Mouse (Mus musculus) testis, adult 2 months (tissue): ENCODE measurements around the gene 4933428G20Rik.

Source experiments
- CTCF ChIP-seq: fragments of 200-500 bp; IDR thresholded peaks from 2 replicates; pipeline ENCODE4 v1.5.1; 2012; ENCODE audit warnings: low read depth, mild to moderate bottlenecking, inconsistent platforms, low read length, moderate library complexity; ENCODE audit not compliant: control insufficient read depth, insufficient read depth, insufficient replicate concordance
- POLR2A ChIP-seq: fragments of 200-500 bp; IDR thresholded peaks from 2 replicates; pipeline ENCODE4 v1.6.1; 2012; ENCODE audit warnings: low read depth, mild to moderate bottlenecking, inconsistent platforms, low read length, moderate library complexity; ENCODE audit not compliant: control insufficient read depth

DNA sequence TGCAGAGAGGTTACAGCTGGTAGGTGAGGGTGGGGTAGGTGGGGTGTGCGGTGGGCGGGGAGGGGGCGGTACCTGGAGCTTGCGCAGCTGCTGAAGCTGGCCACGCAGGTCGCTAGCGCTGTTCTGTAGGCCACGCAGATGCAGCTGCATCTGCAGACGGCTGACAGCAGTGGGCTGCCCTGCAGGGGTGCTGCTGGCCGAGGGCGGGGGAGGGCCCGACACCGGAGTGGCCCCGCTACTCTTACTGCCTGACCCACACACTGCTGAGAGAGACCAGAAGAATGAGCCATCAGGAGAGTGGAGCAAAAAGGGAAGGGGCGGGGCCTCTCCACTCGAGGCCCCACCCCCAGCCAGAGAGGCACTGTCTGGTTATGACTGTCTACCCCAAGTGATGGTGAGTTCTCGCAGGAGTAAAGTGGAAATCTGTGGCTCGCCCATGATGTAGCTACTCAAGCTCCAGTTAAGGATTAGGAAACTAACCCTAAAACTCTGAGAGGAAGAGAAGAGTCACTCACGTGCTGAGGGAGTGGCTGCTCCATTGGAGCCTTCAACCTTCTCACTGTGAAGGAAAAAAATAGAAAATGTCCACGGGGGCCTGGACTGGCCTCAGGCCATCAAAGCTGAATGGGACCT, 32.9 kb upstream of the 4933428G20Rik start:
- no peak for TF ChIP-seq CTCF
- TF ChIP-seq POLR2A = no peak
